Mouse (Mus musculus): ENCODE data around the gene Pyroxd1.

DNA sequence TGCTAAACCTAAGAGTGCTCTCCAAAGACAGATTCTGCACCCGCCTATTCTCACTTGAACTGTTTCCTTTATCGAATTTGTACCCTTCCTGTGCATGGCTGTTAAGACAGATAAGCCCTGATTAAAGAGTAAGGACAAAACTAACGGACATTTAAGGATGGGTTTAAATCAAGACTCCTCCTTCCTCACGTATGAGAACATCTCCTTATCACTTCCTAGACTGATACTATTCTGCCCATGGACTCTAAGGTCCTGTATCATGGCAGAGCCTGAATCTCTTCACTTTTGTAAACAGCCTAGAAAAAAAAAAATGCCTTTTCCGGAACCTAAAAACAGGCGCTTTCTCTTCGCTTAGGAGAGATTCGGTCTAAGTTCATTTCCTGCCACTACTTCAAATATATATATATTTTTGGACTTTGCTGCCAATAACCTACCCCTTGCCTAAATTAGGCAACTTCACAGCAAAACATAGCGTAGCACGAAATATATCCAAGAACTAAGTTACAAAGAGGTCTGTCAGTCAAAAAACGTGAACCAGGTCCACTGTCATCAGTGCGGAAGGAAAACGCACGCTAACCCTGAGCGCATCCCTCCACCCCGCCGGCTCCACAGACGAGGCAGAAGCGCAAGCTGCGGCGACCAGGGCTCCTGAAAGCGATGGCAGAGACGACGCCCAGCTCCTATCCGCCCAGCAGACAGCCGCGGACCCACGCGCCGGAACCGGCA is 41.0 kb downstream of the Pyroxd1 start:
- TF ChIP-seq CTCF (IDR thresholded peaks at IDR 0.05; ENCODE audit: borderline replicate concordance, extremely low read depth, insufficient read depth, insufficient read length) (no peak), POLR2A (IDR thresholded peaks at IDR 0.05; ENCODE audit: borderline replicate concordance, extremely low read depth, insufficient read depth, insufficient read length, poor library complexity, severe bottlenecking) (no peak)

Measured in brain, embryonic 14.5 days (tissue).